Mouse (Mus musculus): Measurements from ENCODE around the gene B4galnt1. TPM values are rescaled to one million over a fixed set of nuclear protein-coding genes. Genes with fewer than 3 reads are reported as not detected.

Gene B4galnt1
- total and polyA plus RNA-seq, 3 experiments = 24.6 to 66.0 (median 65.8) TPM

DNA sequence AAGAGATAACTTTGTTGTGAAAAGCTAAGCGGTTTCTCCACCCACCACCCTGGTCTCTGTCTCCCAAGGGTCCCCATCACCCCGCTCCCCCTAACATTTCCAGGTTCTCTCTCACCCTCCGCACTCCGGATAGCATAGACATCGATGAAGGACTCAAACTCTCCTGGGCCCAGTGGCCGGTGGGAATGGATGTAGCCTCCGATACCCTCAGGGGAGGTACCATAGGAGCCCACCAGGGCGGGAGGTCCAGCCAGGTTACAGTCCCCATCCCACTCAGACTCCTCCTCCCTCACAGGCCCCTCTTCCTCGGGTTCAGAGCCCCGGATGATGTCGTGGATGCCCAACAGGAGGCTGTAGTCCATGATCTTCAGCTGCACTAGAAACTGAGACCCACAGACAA lies 34.4 kb downstream of the B4galnt1 start:
- Histone ChIP-seq H3K4me3 (ENCODE audit: control insufficient read depth in 1 of 2, insufficient read depth in 1 of 2, low read depth in 2 of 2, low read length in 2 of 2) (no peak overlapping the region), H3K4me1 (ENCODE audit: control insufficient read depth in 1 of 2, insufficient read depth in 2 of 2, low read length in 2 of 2) (peaks cover 13 to 14% of the 10 kb centered on the region in 2 experiments), H3K27me3 (ENCODE audit: control insufficient read depth in 1 of 2, insufficient read depth in 2 of 2, low read length in 2 of 2) (no peaks in the 10 kb centered on the region), H3K9me3 (replicated peaks; ENCODE audit: insufficient read depth, low read length) (no peaks in the 10 kb centered on the region), H3K36me3 (ENCODE audit: control insufficient read depth in 1 of 2, insufficient read depth in 2 of 2, low read length in 2 of 2) (peaks cover 17% of the 10 kb centered on the region in 2 experiments), H3K27ac (ENCODE audit: control insufficient read depth, low read depth, low read length) (no peak overlapping the region), H3K9ac (ENCODE audit: control insufficient read depth, low read depth, low read length, poor library complexity, severe bottlenecking) (no peak overlapping the region), H3K79me2 (ENCODE audit: control insufficient read depth, insufficient read depth, low read length, poor library complexity) (peaks cover 6% of the 10 kb centered on the region; the same call in 1 of the 2 replicates)
- DNase-seq (ENCODE audit: low read depth, low spot score) = no peak
- TF ChIP-seq MAX (IDR thresholded peaks at IDR 0.05; ENCODE audit: low read length) = no peak
- TF ChIP-seq RAD21 (IDR thresholded peaks at IDR 0.05; ENCODE audit: low read depth, low read length) = no peak
- no peak for TF ChIP-seq NRF1 (IDR thresholded peaks at IDR 0.05; ENCODE audit: insufficient read depth, low read depth, low read length, poor library complexity, severe bottlenecking)
- TF ChIP-seq TBP (IDR thresholded peaks at IDR 0.05; ENCODE audit: low read depth, low read length) = no peak
- TF ChIP-seq BHLHE40 (IDR thresholded peaks at IDR 0.05; ENCODE audit: borderline replicate concordance, low read depth, low read length) = no peak
- TF ChIP-seq CTCF (IDR thresholded peaks at IDR 0.05 in 2 of 3, conservative IDR thresholded peaks at IDR 0.05 in 1 of 3; ENCODE audit: control insufficient read depth in 1 of 3, insufficient read depth in 1 of 3, low read depth in 2 of 3, low read length in 3 of 3, poor library complexity in 1 of 3, severe bottlenecking in 1 of 3) = no peak
- no peak for TF ChIP-seq USF1 (IDR thresholded peaks at IDR 0.05; ENCODE audit: low read depth, low read length)
- TF ChIP-seq UBTF (IDR thresholded peaks at IDR 0.05; ENCODE audit: borderline replicate concordance, insufficient read depth, low read depth, low read length) = no peak
- no peak for TF ChIP-seq KAT2A (conservative IDR thresholded peaks at IDR 0.05; ENCODE audit: low read depth, low read length)
- no peak for TF ChIP-seq SMC3 (IDR thresholded peaks at IDR 0.05; ENCODE audit: low read depth, low read length)
- no peak for TF ChIP-seq JUND (IDR thresholded peaks at IDR 0.05; ENCODE audit: low read depth, low read length)
- no peak for TF ChIP-seq MYB (IDR thresholded peaks at IDR 0.05; ENCODE audit: low read depth, low read length)
- TF ChIP-seq TCF12 (IDR thresholded peaks at IDR 0.05; ENCODE audit: low read depth, low read length) = no peak
- TF ChIP-seq E2F4 (IDR thresholded peaks at IDR 0.05; ENCODE audit: borderline replicate concordance, low read depth, low read length) = no peak
- no peak for TF ChIP-seq SIN3A (IDR thresholded peaks at IDR 0.05; ENCODE audit: low read length)
- no peak for TF ChIP-seq POLR2AphosphoS2 (IDR thresholded peaks at IDR 0.05; ENCODE audit: low read length)
- TF ChIP-seq NELFE (IDR thresholded peaks at IDR 0.05; ENCODE audit: low read depth, low read length) = no peak
- no peak for TF ChIP-seq POLR2A (IDR thresholded peaks at IDR 0.05; ENCODE audit: control insufficient read depth in 1 of 2, insufficient read depth in 1 of 2, low read depth in 1 of 2, low read length in 2 of 2, poor library complexity in 1 of 2)

DNA sequence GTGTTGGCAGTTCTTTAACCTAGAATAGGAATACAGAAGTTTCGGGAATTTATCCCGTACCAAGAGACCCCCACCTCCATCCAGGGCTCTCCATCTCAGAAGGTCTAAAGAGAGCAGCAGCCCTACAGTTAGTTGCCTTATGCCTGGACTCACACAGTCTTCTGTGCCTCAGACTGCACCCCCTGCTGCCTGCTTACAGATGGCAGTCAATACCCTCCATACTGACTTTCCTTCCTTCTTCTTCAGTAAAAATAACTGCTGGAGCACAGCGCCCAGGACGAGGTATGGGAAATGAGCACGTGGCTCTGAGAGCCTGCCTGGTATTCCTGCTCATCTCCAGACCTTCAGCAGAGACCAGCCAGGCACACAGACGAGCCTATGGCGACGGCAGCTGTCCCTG lies 35.3 kb downstream of the B4galnt1 start:
- H3K9ac ChIP-seq (ENCODE audit: control insufficient read depth, low read depth, low read length, poor library complexity, severe bottlenecking) = no peak overlapping the region
- H3K4me3 ChIP-seq (ENCODE audit: control insufficient read depth in 1 of 2, insufficient read depth in 1 of 2, low read depth in 2 of 2, low read length in 2 of 2) = no peak overlapping the region
- peaks cover 19 to 25% of the 10 kb centered on the region in 2 experiments for H3K36me3 ChIP-seq (ENCODE audit: control insufficient read depth in 1 of 2, insufficient read depth in 2 of 2, low read length in 2 of 2)
- H3K27ac ChIP-seq (ENCODE audit: control insufficient read depth, low read depth, low read length) = no peak overlapping the region
- no peak for DNase-seq (ENCODE audit: low read depth, low spot score)
- TF ChIP-seq CTCF (IDR thresholded peaks at IDR 0.05 in 2 of 3, conservative IDR thresholded peaks at IDR 0.05 in 1 of 3; ENCODE audit: control insufficient read depth in 1 of 3, insufficient read depth in 1 of 3, low read depth in 2 of 3, low read length in 3 of 3, poor library complexity in 1 of 3, severe bottlenecking in 1 of 3) (peak in 1 of 3 experiments; percentile 5; a peak in 1 of 6 replicates), MYC (IDR thresholded peaks at IDR 0.05; ENCODE audit: low read depth, low read length) (no peak)
- H3K79me2 ChIP-seq (ENCODE audit: control insufficient read depth, insufficient read depth, low read length, poor library complexity) = peaks cover 6% of the 10 kb centered on the region; the same call in 1 of the 2 replicates
- H3K27me3 ChIP-seq (ENCODE audit: control insufficient read depth in 1 of 2, insufficient read depth in 2 of 2, low read length in 2 of 2) = no peaks in the 10 kb centered on the region
- no peaks in the 10 kb centered on the region for H3K9me3 ChIP-seq (replicated peaks; ENCODE audit: insufficient read depth, low read length)
- H3K4me1 ChIP-seq (ENCODE audit: control insufficient read depth in 1 of 2, insufficient read depth in 2 of 2, low read length in 2 of 2) = peaks cover 20 to 22% of the 10 kb centered on the region in 2 experiments

Data from MEL (cell line).